Mouse (Mus musculus): ENCODE measurements around the gene Fam227b.

DNA sequence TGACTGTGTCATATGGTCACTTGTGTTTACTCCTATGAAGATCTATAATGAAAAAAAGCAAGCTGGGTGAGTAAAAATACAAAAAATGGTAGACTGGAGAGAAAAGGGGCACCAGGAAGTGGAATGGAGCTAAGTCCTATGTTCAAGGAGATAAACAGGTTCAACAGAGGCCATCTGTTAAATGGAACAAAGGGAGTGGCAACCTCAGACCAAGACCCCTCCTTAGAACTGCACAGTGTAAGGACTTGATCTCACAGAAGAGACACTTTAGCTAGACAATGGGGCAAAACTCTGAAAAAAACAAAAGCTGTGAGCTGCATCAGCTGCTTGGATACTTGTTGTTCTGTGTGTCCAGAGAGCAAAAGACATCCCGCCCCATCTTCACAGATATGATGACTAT, 19.6 kb upstream of the Fam227b start:
- TF ChIP-seq CTCF (IDR thresholded peaks at IDR 0.05; ENCODE audit: borderline replicate concordance, insufficient read depth, low read depth, low read length) (no peak), POLR2A (IDR thresholded peaks at IDR 0.05; ENCODE audit: borderline replicate concordance, insufficient read depth, low read length) (no peak)
